Mouse (Mus musculus) kidney, postnatal 14 days (tissue): ENCODE data around the gene Kmt2c.

ENCODE experiments used
- DNase-seq: peaks from one replicate; pipeline ENCODE4 v3.0.0; 2022; ENCODE audit warnings: mixed read lengths

Gene Kmt2c

DNA sequence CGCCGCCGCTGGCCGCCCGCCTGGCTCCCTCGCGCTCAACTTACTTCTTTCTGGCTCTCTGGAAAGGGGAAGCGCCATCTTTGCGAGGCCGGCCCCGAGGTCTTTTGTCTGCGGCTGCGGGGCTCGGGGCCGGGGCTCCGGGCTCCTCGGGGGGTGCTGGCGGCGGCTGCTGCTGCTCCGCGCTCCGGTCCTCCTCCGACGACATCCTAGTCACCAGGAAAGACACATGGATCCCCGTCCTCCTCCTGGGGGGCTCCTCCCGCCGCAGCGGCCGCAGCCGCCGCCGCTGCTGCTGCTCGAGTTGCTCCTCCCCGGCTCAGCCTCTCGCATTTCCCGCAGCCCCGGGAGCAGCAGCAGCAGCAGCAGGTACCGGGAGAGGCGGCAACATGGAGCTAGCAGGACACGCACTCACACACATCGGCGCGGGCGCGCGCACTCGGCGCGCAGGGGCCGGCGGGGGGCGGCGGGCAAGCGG is at the start of gene Kmt2c:
TSS of gene Kmt2c (minus strand) at position 438 of the 475 bp plus-strand sequence.
- peak; percentile 89 for DNase-seq

DNA sequence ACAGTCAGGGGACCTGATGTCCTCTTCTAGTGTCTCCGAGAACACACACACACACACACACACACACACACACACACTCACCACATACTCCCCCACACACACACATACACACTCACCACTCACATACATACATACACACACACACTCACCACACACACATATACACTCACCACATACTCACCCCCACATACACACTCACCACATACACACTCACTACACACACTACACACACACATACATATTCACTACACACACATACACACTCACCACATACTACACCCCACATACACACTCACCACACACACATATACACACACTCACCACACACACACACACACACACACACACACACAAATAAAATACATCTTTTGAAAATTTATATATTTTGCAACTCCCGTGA is 48.3 kb upstream of the Kmt2c start:
- no peak for DNase-seq

DNA sequence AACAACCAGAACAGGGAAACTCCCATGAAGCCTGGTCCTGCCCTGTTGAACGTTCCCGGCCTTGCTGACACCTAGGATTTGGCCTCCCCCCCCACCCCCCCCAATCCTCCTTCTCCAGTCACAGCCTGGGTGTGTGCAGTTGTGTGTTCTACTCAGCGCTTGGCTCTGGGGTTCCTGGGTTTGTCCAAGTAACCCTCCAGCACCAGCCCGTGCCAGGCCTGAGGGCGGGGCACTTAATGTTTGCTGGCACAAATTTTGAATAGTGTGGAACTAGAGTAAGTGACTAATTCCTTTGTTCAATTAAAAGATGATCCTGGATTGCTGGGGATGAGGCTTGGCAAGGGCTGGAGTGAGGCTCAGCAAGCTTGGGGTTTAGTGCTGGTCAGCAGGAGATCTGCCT is 46.0 kb upstream of the Kmt2c start:
- DNase-seq: no peak

DNA sequence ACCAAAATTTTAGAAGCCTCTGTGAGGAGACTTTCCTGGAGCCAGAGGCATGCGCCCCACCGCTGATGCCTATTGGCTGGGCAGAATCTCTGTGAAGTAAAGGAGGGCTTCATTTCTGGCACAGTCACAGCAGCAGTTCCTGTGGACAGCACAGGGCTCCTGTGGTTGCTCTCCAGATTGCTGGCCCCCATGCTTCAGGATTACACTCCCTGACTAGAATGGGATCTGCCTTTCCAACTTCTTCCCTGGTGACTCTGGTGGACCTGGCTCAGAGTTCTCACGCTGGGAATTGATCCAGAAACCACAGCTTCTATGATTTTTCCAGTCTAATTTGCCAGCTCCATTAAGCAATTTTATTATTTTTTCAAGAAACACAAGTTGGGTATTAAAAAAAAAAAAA is 45.5 kb upstream of the Kmt2c start:
- DNase-seq: no peak

DNA sequence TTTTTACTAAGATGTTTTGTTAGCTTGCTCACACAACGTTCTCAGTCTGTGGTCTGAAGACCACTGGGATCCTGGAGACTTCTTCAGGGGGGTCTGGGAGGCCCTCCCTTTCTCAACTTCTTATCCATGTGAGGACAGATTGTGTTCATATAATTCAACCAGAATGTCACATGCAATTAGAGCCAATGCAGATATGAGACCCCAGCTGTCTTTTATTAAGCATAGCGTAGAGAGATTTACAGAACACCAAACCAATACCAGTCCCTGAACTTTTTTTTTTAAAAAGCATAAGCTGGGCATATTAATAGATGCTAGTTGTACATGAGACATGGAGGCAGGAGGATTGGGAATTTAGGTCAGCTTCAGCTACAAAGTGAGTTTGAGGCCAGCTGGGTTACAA is 43.1 kb upstream of the Kmt2c start:
- DNase-seq: no peak

DNA sequence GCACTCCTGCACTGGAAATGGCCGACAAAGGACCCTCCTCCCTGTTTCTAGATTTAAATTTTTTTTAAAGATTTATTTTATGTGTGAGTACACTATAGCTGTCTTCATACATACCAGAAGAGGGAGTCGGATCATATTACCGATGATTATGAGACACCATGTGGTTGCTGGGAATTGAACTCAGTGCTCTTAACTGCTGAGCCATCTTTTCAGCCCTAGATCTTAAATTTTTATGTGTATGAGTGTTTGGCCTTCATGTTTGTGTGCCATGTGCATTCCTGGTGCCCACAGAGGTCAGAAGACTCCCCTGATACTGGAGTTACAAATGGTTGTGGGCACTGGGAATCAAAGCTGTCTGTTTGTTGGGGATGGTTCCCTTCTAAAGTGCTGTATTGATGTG is 42.3 kb upstream of the Kmt2c start:
- no peak for DNase-seq

DNA sequence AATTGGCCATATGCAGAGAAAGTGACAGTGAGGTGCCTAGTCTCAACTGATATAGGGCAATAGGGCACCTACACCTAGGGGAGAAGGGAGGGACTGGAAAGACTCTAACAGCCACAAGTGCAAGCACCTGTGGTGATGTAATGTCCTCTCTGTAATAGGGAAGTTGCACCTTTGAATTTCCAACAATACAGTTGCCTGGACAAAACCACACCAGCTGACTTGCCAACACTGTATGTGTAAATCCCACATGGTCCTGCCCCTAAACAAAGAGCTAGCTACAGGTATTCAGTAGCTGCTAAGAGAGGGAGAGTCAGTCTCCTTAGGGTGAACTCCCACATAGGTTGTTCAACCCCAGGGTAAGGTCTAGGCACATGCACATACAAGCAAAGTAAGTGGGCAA is 41.8 kb upstream of the Kmt2c start:
- DNase-seq: no peak

DNA sequence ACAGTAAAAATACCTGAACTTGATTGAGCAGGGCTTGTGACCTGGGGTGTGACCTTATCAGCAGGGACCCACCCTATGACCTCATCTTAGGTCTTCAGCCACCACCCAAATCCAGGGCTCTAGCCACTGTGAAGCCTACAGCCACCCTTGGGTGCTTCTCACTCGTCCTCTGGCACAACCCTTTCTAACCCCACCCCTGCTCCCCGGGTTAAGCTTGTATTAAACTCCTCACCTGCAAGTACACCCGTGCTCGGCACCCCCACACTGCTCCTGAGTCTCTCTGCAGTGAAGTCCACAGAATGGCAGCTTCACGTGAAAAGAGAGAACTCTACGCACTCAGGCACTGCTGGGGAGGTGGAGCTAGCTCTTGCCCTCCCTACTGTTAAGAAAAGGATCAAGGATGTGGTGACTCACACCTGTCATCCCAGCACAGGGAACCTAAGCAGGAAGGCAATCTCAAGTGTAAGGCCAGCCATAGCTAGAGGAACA is 38.4 kb upstream of the Kmt2c start:
- no peak for DNase-seq

DNA sequence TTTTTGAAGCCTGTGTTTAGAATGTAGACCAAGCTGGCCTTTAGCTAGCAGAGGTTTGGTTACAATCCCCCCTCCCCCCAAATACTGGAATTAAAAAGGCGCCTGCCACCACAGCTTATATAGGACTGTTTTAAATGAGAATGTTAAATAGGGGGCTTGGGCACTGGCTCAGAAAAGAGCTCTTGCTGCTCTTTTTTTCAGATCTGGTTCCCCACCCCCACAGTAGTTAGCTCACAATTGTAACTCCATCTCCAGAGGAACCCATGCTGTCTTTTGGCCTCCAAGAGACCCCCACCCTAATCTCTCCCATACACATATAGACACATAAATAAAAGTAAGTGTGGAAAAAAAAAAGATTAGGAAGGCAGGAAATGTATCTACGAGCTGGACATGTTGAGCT is 37.9 kb upstream of the Kmt2c start:
- no peak for DNase-seq

DNA sequence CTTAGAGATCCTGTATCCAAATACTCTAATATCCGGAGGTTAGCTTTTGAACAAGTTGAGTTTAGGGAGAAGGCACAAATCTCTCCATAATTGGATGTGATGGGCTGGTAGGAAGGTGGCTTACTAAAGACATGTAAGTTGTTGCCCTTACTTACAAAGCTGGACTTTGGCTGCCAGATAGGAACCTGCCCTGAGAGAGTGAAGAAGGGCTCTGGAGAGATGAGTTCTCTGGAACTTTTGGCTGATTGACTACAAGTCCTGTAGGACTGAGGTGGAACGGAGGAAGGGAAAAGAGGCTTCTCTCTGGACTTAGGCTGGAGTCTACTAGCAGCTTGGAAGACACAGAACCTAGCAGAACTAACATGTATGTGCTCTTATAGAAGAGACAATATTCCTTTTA is 37.0 kb upstream of the Kmt2c start:
- DNase-seq: no peak

DNA sequence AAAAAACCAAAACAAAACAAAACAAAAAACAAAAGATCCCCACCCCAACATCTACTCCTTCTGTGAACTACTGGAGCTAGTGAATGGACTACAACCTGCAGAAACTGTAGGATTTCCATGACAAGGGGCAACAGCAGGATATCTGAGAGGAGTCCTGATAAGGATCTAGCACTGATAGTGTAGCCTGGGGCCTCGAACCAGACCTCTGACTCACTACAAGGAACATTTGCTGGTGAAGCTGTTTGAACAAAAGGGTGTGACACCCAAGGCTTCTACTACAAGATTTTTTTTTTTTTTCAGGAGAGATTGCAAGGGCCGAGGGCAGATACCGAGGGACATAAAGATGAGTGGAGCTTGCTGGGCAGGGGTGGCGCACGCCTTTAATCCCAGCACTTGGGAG is 34.7 kb upstream of the Kmt2c start:
- DNase-seq: no peak

DNA sequence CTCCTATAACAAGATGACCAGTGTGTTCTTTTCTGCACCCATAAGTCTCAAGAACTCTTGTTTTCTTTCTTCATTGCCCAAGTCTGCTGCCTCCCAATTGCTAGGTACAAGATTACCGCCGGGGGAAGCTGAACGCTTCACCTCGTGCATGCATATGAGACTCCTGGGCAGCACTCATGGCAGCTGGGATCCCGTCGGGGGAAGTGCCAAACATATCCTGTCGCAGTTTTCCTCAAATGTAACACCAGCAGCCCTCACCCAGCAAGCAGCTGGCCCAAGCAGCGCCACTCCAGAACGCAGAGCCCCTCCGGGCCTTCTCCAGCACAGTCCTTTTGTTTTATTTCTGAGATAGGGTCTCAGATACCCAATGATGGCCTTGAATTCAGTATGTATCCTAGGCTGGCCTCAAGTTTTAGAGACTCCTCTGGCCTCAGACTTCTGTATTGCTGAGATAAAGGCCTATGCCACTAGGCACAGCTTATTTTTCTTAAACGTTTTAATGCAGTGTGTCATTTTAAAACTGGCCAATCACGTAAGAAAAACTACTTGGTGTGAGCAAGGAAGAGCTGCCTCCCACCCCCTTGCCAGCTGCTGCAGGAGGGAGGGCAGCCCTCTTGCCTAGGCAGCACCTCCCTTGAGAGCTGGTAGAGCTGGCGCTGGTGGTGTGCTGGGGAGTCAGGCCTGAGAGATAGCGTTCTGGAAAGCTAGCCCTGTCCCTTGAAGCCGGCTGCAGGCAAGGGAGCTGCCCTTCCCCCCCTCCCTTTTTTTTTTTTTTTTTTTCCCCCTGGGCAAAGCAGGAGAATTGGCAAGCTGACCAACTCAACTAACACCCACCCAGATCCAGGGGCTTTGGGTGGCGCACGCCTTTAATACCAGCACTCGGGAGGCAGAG is 33.9 kb upstream of the Kmt2c start:
- DNase-seq: no peak

DNA sequence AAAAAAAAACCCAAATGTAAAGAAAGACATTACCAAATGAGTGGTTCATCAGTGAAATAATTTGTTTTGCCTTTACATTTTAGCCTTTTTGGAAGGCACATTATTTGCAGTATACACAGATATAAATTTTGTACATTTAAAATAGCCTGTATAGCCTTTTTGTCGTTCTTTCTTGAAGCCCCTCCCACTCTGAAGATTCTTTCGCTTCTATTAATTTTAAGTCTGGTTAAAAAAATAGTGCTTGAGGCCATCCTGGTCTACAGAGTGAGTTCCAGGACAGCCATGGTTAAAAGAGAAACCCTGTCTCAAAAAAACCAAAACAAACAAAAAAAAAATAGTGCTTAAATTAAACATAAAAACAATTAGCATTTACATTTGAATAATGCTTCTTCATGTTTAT is 32.0 kb upstream of the Kmt2c start:
- no peak for DNase-seq

DNA sequence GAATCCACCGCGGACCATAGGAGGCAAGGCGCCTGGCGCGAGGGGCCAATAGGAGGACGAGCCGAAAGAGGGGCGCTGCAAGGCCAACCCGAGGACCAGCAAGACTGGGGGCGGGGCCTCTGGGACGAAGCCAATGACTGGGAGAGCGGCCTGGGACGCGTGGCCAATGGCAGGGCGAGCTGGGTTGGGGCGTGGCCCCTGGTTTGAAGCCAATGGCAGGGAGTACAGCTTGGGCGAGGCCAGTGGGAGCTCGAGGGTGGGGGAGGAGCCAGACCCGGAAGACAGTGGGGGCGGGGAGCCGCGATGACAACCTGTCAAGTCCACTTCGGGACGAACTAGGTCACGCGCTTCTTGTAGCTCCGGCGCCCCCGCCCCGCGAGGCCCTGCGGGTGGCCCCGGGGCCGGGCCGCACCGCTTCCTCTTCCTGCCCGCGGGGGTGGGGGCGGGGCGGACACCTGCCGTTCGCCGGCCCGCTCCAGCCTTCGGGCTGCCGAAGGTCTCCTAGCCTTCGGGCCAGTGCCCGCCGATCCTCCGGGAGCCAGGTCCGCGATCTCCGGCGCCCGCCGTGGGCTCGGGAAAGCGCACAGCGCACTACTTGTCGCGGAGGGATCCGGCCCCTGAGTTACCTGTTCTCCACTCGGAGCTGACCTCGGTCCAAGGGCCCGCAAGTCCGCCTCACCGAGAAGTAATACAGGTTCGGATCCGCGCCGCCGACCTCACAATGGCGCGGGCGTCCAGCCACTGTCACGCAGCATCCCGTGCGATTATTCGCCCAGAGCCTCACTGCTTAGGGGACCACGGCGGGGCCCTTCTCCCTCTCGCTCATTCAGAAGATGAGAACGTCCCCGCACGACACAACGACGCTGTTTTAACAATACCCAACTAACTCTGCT is 31.2 kb upstream of the Kmt2c start:
- DNase-seq: peak; percentile 100

DNA sequence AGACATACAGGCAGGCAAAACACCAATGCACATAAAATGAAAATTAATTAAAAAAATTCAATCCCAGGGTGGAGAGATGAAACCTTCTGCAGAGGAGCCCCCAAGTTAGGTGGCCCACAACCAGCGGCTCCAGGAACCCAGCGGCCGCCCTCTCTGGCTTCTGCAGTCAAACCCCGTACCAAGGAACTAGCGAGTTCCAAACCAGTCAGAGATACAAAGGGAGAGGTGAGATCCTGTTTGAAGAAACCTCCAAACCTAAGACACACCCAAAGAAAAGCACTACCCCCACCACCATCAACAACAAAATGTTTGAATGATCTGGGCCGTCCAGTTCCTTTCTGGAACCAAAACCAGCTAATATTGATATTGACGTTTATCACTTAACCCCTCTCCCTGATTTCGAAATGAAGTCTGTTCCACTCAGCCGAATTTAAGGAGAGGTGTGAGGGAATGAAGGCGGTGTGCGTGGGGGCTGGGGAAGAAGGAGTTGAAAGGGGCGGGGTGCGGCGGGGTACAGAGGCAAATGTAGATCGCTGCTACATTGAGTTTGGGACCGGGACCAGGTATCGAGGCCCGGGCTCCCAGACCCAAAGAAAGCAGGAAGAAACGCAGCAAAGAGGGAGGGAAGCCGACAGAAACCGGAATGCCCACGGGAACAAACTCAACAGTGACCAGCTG is 30.4 kb upstream of the Kmt2c start:
- peak; percentile 12 for DNase-seq

DNA sequence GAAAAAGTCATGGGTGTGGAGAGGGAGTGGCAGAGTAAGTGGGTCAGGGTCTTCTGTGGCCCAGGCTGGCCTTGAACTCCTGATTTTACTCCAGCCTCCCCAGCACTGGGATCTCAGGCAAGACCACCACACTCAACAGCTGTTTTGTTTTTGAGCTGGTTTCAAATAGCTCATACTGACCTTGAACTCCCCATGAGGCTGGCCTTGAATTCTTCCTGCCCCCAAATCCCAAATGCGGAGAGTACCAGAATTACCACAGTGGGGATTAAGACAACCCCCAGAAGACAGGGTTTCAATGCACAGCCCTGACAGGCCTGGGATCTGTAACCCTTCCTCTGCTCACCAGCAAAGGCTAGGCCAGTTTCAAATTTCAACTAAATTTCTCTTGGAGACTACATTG is 29.4 kb upstream of the Kmt2c start:
- no peak for DNase-seq

DNA sequence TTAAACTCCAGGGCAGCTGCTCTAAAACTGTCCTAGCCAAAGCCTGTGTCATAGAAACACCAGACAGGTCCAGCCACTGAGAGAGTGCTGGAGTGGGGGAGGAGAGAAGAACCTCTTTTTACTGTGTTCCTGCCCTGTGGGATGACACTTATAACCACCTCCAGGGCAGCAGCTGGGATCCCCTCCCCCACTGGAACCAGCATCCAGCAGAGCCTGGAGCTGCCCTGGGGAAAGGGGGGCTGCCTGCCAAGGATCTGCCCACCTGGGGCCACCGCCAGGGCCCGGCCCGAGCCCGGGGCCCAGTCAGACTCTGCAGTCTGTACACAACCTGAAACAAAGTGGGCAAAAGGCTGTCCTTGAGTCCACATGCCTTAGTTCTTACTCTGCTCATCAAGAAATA is 28.3 kb upstream of the Kmt2c start:
- no peak for DNase-seq

DNA sequence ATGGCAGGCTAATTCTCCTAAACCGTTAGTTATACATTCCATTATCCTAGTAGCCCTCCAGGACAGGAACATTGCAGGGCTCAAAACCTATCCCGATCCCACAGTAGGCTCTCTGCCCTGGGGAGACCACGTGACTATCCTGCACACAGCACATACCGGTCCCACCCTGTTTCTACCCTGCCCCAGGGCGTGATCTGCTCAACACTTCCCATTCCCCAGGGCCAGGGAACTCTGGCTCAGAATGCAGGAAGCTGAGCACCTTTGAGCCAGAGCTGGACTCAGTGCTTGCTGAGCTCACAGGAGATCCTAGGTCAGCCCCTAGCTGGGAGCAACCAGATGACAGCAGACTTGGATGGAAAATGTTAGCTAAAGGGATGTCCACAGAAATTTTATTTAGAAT is 27.5 kb upstream of the Kmt2c start:
- peak; percentile 17 for DNase-seq

DNA sequence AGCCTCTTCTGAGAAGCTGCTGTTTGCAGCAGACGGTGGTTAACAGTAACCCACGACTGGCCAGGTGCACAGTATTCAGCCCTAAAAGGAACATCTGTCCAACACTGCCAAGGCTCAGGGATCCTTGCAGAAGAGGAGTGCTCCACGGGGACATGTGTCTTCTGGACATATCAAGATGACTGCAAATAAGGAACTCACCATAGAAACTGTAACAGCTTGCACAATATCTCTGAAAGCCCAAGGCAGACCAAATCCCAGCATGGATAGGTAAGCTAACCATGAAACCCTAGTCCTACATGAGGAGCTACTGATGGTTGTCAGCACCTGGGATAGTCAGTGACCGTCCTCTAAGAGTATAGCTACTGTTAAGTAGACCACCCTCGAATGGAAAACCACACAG is 22.9 kb upstream of the Kmt2c start:
- no peak for DNase-seq

DNA sequence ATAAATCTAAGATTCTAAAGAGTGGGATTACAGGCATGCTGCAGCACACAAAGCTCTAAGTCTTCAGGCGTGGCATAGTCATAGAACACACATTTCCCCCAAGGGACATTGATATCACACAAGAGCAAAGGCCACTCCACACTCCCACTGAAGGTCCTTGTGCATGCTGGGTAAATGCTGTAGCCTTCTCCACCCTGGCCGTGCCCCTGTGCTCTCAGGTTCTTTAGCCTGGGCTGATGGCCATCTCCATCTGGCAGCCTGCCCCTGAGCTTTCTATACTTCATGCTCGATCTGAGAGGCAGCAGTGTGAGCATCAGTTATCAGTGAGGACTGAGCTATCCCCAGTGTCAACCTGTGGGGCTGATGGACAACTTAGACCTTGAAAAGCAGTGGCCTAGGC is 21.2 kb upstream of the Kmt2c start:
- no peak for DNase-seq

DNA sequence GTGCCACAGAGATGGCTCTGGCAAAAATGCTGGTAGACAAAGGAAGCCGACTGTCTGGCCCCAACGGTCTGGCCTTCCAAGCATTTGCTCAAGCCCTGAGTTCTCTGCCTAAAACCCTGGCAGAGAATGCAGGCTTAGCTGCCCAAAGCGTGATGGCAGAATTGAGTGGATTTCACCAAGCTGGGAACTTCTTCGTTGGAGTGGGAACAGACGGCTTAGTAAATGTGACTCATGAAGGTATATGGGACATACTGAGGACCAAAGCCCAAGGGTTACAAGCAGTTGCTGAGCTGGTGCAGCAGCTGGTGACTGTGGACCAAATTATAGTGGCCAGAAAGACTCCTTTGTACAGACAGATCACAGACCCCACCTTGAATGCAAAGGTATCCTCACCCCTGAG is 19.0 kb upstream of the Kmt2c start:
- DNase-seq: no peak

DNA sequence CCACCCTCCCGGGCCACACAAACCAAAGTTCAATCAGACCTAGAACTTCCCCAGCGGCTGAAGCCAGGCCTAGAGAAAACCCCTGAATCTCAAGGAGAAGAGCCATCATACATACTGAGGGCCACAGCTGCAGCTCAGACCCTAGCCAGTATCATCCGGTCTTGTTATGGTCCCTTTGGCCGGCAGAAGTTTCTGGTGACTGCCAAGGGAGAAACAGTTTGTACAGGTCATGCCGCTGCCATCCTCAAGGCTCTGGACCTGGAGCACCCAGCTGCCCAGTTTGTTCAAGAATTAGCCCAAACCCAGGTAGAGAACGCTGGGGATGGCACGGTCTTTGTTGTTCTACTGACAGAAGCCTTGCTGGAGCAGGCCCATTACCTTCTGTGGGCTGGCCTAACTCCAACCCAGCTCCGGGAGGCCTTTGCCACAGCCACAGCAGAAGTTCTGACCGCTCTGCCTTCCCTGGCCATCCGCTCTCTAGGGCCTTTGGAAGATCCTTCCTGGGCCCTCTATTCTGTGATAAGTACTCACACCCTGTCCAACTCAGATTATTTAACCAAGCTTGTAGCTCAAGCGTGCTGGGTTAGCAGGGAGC is 17.8 kb upstream of the Kmt2c start:
- DNase-seq: no peak

DNA sequence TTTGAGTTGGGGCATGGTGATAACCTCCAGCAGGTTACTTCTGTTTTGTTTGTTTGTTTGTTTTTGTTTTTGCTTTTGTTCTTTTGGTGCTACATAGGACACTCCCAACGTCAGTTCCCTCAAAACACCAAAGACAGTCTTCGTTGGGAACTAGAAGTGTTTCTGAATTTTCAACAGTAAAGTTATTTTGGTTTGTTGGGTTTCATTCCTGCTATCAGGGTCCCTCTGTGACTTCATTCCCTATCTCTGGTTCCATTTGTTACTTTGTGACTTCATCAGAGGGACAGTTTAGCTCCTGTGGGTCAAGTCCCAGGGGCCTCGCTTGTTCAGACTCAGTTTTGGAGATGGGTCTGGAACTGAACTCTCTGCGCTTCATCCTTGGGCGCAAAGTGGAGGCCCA is 17.2 kb upstream of the Kmt2c start, which contains the start of gene Cct8l1:
TSS of gene Cct8l1 (plus strand) at position 301 of the 400 bp plus-strand sequence.
- no peak for DNase-seq
